Mouse (Mus musculus): ENCODE data around the gene Tmub1. TPM values are rescaled to one million over a fixed set of nuclear protein-coding genes. Genes with fewer than 3 reads are reported as not detected.
A peak's percentile ranks its signal among the peaks of the same experiment; 100 is the strongest.

The Tmub1 gene
- polyA plus RNA-seq, 1 experiment from 2014 or later = 62.8 TPM

DNA sequence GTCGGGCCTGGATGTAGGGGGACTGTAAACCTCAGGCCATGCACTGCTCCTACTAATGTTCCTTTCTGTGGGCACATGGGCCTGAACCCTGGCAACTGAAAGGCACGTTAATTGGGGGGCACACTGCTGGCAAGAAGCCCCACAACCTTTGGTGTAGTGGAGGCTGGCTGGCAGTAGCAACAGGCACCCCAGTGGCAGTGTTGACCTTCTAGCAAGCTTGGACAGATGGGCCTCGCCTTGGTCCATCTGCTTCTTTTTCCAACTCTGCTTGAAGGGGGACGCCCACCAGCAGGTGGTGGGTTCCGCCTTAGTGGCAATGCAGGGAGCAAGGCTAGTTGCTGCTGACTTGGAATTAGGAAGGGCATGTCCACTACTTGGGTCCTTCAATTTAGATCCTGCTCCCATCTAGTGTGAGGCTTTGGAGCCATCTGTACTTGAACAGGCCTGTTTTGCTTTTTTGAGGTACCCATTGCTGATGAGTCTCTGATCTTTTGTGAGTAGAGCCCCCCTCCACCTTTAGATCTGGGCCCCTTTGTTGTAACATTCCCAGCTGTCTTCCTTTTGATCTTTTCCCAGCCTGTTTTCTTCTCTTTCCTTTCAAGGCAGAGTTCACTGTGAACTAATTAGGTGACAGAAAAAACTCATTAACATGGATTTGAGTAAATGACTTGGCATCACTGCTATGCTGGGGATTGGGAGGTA lies 5.8 kb upstream of the Tmub1 start:
- 8% methylated on average over 5 of the region's 5 CpGs for WGBS
- Histone ChIP-seq H3K4me3 (replicated peaks) (peak overlapping the region; percentile 85), H3K9ac (replicated peaks) (peak overlapping the region; percentile 85), H3K4me1 (peaks cover 53% of the 10 kb centered on the region), H3K4me2 (peak overlapping the region; percentile 91), H3K36me3 (peaks cover 5% of the 10 kb centered on the region; the same call in 1 of the 2 replicates), H3K27ac (replicated peaks) (peak overlapping the region; percentile 93), H3K9me3 (replicated peaks) (no peaks in the 10 kb centered on the region), H3K27me3 (replicated peaks) (0 out of 2 replicates have a peak, but pooled peaks cover 3% of the 10 kb centered on the region)
- no peak for ATAC-seq (ENCODE audit: low FRiP score)

DNA sequence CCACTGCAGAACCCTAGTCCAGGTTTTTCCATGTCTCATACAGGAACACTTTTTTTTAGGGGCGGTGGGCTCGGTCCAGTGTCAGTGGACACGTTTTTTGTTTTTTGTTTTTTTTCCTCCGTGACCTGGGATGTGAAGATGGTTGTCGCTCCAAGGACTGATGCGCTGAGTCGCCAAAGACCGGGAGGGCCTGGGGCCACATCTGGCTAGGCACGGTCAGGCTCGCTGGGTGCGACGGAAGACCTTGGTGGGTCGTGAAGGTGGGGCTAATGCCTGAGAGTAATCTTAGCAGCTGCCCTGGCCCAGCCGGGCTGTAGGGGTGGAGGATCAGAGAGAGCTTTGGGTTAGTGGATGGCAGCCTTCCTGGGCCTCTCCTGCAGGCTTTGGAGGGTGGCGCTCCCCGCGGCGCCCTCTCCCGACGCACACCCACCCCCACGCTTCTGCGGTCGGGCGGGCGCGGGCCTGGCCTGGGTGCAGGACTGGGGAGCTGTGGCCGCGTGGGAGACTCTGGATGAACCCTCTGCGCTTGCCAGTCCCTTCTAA lies 5.1 kb upstream of the Tmub1 start:
- peak; percentile 4; the same call in 1 of the 2 replicates for ATAC-seq (ENCODE audit: low FRiP score)
- Histone ChIP-seq H3K9me3 (replicated peaks) (no peaks in the 10 kb centered on the region), H3K27ac (replicated peaks) (peak overlapping the region; percentile 93), H3K4me3 (replicated peaks) (peak overlapping the region; percentile 85), H3K4me1 (peaks cover 59% of the 10 kb centered on the region), H3K27me3 (replicated peaks) (0 out of 2 replicates have a peak, but pooled peaks cover 3% of the 10 kb centered on the region), H3K4me2 (peak overlapping the region; percentile 91), H3K9ac (replicated peaks) (peak overlapping the region; percentile 85), H3K36me3 (no peaks in the 10 kb centered on the region)
- WGBS = under 1% methylated on average over 28 of the region's 29 CpGs

DNA sequence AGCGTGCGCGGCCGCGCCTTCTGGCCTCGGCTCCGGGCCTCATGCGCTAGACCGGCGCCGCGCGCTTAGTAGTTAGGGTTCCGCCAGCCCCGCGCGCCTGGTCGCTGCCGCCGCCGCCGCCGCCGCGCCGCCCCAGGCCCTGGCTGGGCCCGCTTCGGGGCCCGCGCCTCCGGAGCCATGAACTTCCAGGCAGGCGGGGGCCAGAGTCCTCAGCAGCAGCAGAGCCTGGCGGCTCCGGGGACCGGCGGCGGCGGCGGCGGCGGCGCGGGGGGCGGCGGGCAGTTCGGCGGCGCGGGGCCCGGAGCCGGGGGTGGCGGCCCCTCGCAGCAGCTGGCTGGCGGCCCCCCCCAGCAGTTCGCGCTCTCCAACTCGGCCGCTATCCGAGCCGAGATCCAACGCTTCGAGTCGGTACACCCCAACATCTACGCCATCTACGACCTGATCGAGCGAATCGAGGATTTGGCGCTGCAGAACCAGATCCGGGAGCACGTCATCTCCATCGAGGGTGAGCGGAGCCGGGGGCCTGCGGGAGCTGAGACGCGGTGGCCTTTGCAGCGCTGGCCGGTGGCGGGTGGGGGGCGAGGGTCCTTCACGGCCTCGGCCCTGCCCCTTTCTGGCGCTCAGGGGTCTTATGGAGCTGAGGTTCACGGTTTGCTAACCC lies 4.5 kb upstream of the Tmub1 start, which contains the start of gene Agap3:
Gene Agap3 (plus strand): TSS at position 148 of the 661 bp plus-strand sequence.
- Histone ChIP-seq H3K4me1 (peaks cover 62% of the 10 kb centered on the region), H3K4me3 (replicated peaks) (peak within 1 kb of the TSS; percentile 85), H3K36me3 (no peaks in the 10 kb centered on the region), H3K4me2 (peak within 1 kb of the TSS; percentile 91), H3K9me3 (replicated peaks) (no peaks in the 10 kb centered on the region), H3K27me3 (replicated peaks) (0 out of 2 replicates have a peak, but pooled peaks cover 3% of the 10 kb centered on the region), H3K9ac (replicated peaks) (peak within 1 kb of the TSS; percentile 85), H3K27ac (replicated peaks) (peak within 1 kb of the TSS; percentile 93)
- ATAC-seq (ENCODE audit: low FRiP score) = peak; percentile 14
- WGBS = under 1% methylated on average over 44 of the region's 85 CpGs

DNA sequence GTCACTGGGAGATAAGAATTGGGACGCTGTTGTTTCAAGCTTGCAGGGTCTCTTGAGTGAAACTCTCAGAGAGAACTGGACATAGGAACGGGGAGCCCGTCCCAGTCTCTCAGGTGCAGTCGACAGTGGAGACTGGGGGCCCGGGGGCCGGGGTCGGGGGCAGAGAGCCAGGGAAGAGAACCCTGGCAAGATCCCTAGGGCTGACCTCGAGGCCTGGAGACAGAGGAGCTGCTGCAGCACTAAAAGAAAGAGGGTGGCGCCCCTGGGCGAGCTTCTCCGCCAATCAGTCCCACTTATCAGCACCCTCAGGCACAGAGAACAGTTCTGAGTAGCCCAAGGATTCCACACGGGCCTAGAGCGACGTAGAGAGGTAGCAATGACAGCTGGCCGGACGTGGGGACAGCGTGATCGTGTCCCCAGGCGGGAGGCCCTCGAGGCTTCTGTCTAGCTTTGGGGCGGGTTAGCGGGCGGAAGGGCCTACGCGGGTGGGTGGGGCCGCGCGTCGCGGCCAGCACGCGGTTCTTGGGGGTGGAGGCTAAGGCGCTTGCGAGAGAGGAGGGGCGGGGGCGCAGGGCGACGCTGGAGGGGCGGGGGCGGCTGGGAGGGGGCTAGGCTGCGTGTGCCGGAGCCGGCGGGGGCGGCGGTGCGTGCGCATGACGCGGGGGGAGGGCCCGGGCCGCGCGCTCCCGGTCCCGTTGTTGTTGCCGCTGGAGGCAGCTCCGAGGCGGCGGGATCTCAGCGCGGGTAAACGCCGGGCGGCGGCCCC lies 3.8 kb upstream of the Tmub1 start:
- peak; percentile 74 for ATAC-seq (ENCODE audit: low FRiP score)
- Histone ChIP-seq H3K4me1 (peaks cover 62% of the 10 kb centered on the region), H3K27ac (replicated peaks) (peak overlapping the region; percentile 93), H3K9me3 (replicated peaks) (no peaks in the 10 kb centered on the region), H3K27me3 (replicated peaks) (0 out of 2 replicates have a peak, but pooled peaks cover 3% of the 10 kb centered on the region), H3K9ac (replicated peaks) (peak overlapping the region; percentile 85), H3K36me3 (no peaks in the 10 kb centered on the region), H3K4me3 (replicated peaks) (peak overlapping the region; percentile 85), H3K4me2 (peak overlapping the region; percentile 91)
- 2% methylated on average over 46 of the region's 66 CpGs for WGBS

DNA sequence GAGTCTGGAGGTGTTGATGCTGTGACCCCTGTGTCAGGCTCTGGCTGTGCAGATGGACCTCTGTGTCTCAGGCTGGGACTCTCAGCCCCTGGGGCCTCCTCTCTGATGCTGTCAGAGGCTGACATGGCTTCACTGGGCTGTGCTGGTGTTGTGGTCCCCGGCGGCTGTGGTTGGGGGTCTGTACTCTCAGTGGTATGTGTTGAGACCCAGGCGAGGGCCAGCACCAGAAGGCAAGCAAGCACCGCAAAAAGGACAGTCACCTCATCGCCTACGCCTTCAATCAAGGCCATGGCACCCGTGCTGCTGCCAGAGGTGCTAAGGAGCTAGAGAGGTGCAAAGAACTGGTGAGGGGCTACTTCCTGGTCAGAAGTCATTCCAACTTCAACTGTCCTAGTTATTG lies 1.0 kb downstream of the Tmub1 start:
- Histone ChIP-seq H3K27ac (replicated peaks) (no peak overlapping the region), H3K4me3 (replicated peaks) (peak overlapping the region; percentile 71; the same call in 1 of the 2 replicates), H3K9ac (replicated peaks) (no peak overlapping the region), H3K27me3 (replicated peaks) (0 out of 2 replicates have a peak, but pooled peaks cover 3% of the 10 kb centered on the region), H3K36me3 (peaks cover 9% of the 10 kb centered on the region), H3K4me2 (peak overlapping the region; percentile 88), H3K4me1 (peaks cover 48% of the 10 kb centered on the region), H3K9me3 (replicated peaks) (no peaks in the 10 kb centered on the region)
- ATAC-seq (ENCODE audit: low FRiP score) = no peak
- 95% methylated on average over 7 of the region's 7 CpGs for WGBS

DNA sequence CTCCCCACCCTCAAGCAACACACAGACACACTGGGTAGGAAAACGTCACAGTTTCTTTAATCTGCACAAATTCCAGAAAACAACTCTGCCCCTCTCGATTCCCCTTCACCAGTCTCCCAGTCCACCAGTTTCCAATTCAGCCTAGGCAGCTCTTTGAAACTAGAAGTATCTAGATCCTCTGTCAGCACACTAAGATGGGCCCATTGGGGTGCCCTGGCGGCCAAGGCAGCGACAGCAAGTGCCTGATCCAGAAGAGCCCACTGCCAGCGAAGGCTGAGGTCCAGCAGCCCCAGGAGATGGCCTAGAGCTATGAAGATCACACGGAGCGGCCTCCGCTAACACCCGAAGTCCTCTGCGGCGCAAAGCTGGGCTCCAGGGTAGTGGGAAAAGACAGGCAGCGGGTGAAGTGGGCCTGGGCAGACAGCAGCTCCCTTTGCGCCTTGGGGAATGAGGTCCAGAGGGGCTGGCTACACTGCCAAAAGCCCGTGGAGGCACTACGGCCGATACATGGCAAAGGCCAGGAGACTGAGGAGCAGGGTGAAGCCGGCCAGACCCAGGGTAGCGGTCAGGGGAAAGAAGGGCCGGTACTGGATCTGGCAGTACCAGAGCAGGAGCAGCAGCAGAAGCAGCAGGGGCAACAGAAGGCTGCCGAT lies 2.1 kb downstream of the Tmub1 start:
- Histone ChIP-seq H3K4me2 (peak overlapping the region; percentile 95), H3K4me1 (peaks cover 42% of the 10 kb centered on the region), H3K9me3 (replicated peaks) (no peaks in the 10 kb centered on the region), H3K36me3 (peaks cover 20% of the 10 kb centered on the region), H3K27me3 (replicated peaks) (0 out of 2 replicates have a peak, but pooled peaks cover 3% of the 10 kb centered on the region), H3K4me3 (replicated peaks) (peak overlapping the region; percentile 94), H3K9ac (replicated peaks) (peak overlapping the region; percentile 96), H3K27ac (replicated peaks) (peak overlapping the region; percentile 97)
- ATAC-seq (ENCODE audit: low FRiP score) = 0 out of 2 replicates have a peak, but pooled peaks have one; percentile 0
- WGBS = 57% methylated on average over 20 of the region's 20 CpGs

DNA sequence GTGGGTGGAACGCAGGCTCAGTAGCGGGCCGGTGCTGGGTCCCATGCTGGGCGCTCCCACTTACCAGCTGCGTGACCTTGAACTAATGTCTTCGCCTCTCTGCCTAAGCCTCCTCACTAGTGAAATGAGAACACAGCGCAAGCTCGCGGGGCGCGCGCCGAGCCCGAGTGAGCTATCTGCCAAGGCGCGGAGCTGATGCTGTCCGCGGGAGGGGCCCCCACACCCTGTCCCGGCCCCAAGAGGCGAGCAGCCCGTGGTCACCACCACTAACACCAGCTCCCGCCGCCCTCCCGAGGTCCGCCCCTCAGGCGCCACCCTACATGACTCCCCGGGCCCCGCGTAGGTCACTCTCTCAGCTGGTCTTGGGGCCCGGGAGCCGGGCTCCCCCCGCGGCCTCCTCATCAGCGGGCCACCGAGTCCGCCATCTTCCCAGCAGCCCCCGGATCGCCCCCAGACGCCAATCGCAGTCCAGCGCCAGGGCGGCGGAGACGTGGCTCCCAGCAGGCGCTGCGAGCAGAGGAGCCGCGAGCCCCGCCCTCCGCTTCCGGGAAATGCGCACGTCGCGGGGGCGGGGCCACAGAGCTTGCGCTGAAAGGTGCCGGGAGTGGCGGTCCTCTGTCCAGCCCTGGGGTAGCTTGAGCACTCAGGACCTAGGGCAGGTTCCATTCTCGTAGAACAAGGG lies 2.8 kb downstream of the Tmub1 start, which contains the start of gene Fastk:
Gene Fastk (minus strand): TSS at position 542 of the 682 bp plus-strand sequence.
- ATAC-seq (ENCODE audit: low FRiP score) = peak; percentile 83
- WGBS = under 1% methylated on average over 60 of the region's 60 CpGs

DNA sequence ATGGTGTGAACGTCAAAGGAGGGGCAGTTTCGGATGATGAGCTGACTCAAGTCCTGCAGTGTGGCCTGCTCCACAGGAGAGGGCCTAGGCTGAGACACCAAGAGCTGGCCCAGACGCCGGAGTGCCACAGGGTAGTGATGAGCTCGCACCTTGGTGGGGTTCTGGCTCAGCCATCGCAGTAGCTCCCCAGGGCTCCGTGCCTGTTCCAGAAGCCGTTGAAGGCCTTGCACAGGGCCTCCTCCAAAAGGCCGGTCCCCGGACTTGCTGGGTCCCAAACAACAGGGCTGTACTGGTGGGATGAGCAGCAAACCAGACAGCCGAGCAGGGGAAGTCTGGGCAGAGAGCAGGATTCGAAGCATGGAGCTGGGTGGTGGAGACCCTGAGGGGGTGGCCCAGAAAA lies 3.7 kb downstream of the Tmub1 start:
- H3K4me1 ChIP-seq = peaks cover 42% of the 10 kb centered on the region
- ATAC-seq (ENCODE audit: low FRiP score) = no peak
- 87% methylated on average over 12 of the region's 12 CpGs for WGBS
- H3K27ac ChIP-seq (replicated peaks) = peak overlapping the region; percentile 97; the same call in 1 of the 2 replicates
- peak overlapping the region; percentile 95 for H3K4me2 ChIP-seq
- 0 out of 2 replicates have a peak, but pooled peaks cover 2% of the 10 kb centered on the region for H3K27me3 ChIP-seq (replicated peaks)
- H3K4me3 ChIP-seq (replicated peaks) = peak overlapping the region; percentile 94
- no peaks in the 10 kb centered on the region for H3K9me3 ChIP-seq (replicated peaks)
- H3K36me3 ChIP-seq = peaks cover 36% of the 10 kb centered on the region
- peak overlapping the region; percentile 96 for H3K9ac ChIP-seq (replicated peaks)

More for the DNA sequence above, 2.8 kb downstream of the Tmub1 start, which contains the start of gene Fastk:
- Histone ChIP-seq H3K9ac (replicated peaks) (peak within 1 kb of the TSS; percentile 96), H3K27ac (replicated peaks) (peak within 1 kb of the TSS; percentile 97), H3K4me3 (replicated peaks) (peak within 1 kb of the TSS; percentile 94), H3K9me3 (replicated peaks) (no peaks in the 10 kb centered on the region), H3K4me1 (peaks cover 42% of the 10 kb centered on the region), H3K27me3 (replicated peaks) (0 out of 2 replicates have a peak, but pooled peaks cover 3% of the 10 kb centered on the region), H3K36me3 (peaks cover 27% of the 10 kb centered on the region), H3K4me2 (peak within 1 kb of the TSS; percentile 95)

DNA sequence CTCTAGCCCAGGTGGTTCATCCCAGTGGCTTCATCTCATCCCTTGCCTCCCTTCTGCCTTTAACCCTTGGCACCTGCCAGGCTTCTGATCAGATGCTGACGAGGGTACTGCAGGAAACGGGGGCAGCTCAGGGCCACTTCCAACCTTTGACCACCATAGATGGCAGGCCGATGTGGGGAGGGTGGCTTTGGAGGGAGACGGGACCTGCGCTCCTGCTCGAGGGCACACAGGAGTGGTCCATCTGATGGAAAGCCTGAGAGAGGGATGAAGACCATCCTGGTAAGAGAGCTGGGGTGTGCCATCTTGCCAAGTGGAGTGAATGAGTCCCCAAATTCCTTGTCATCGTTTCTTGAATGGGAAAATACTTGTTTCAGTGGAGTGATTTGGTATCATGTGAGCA lies 4.5 kb downstream of the Tmub1 start:
- H3K9me3 ChIP-seq (replicated peaks) = no peaks in the 10 kb centered on the region
- no peak overlapping the region for H3K4me3 ChIP-seq (replicated peaks)
- no peaks in the 10 kb centered on the region for H3K27me3 ChIP-seq (replicated peaks)
- H3K9ac ChIP-seq (replicated peaks) = no peak overlapping the region
- 92% methylated on average over 7 of the region's 7 CpGs for WGBS
- H3K4me2 ChIP-seq = no peak overlapping the region
- H3K36me3 ChIP-seq = peaks cover 40% of the 10 kb centered on the region
- no peak for ATAC-seq (ENCODE audit: low FRiP score)
- H3K27ac ChIP-seq (replicated peaks) = no peak overlapping the region
- H3K4me1 ChIP-seq = peaks cover 39% of the 10 kb centered on the region

DNA sequence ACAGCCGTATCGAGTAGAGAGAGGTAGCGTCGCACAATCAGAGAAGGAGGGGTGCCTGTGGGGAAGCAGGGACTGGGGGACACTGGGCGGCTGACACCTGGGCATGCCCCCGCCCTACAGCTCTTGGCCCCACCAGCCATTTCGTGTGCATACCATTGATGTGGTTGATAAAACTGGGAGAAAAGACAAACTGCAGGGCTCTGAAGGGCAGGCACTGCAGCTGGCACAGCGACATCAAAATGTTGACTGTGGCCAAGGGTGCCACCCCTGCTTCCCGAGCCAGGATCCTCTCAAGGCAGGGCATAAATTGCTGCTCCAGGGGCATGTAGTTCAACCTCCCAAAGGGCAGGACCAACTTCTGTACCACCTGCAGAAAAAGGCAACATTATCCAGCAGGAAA lies 5.6 kb downstream of the Tmub1 start:
- WGBS = 86% methylated on average over 9 of the region's 9 CpGs
- H3K4me1 ChIP-seq = peaks cover 28% of the 10 kb centered on the region
- H3K9me3 ChIP-seq (replicated peaks) = no peaks in the 10 kb centered on the region
- peaks cover 40% of the 10 kb centered on the region for H3K36me3 ChIP-seq
- ATAC-seq (ENCODE audit: low FRiP score) = no peak
- no peak overlapping the region for H3K4me2 ChIP-seq
- H3K27me3 ChIP-seq (replicated peaks) = no peaks in the 10 kb centered on the region
- H3K4me3 ChIP-seq (replicated peaks) = no peak overlapping the region
- no peak overlapping the region for H3K9ac ChIP-seq (replicated peaks)
- no peak overlapping the region for H3K27ac ChIP-seq (replicated peaks)
